Mouse (Mus musculus) embryo, embryonic 9.5 days (tissue): ENCODE measurements at regions not wholly inside any gene's neighbourhood (a gene's known extent, or its start where the extent isn't known, plus 50 kb on each side); places are given as distances from the start of the nearest gene placed in this dataset.
A peak's percentile ranks its signal among the peaks of the same experiment; 100 is the strongest.

Experiments used
- DNase-seq: peaks from one replicate; pipeline ENCODE4 v3.0.0-alpha.2; 2017; ENCODE audit errors: extremely low spot score

- DNase-seq, result no peak
Measured at GRCm38 (mm10) chr5:119944371-119944770, 111.9 kb downstream of the Tbx5 start.

GRCm38 (mm10) chr5:119948399-119948798, 115.9 kb downstream of the Tbx5 start:
- DNase-seq, result no peak

GRCm38 (mm10) chr5:119952085-119952484, 119.6 kb downstream of the Tbx5 start:
- DNase-seq, result no peak

GRCm38 (mm10) chr5:119953189-119953588, 120.7 kb downstream of the Tbx5 start:
- DNase-seq, result no peak

GRCm38 (mm10) chr5:119953811-119954566, 121.5 kb downstream of the Tbx5 start:
- DNase-seq, result no peak

GRCm38 (mm10) chr5:119958942-119959341, 126.5 kb downstream of the Tbx5 start:
- peak; percentile 36 for DNase-seq

GRCm38 (mm10) chr5:119964751-119965150, 132.3 kb downstream of the Tbx5 start:
- DNase-seq, result no peak

GRCm38 (mm10) chr5:119971286-119971685, 138.8 kb downstream of the Tbx5 start:
- no peak for DNase-seq

GRCm38 (mm10) chr5:119972802-119973437, 140.5 kb downstream of the Tbx5 start:
- peak; percentile 7 for DNase-seq

- DNase-seq, result peak; percentile 39
Measured at GRCm38 (mm10) chr5:119978096-119978715, 138.1 kb upstream of the Rbm19 start.

- DNase-seq, result no peak
Measured at GRCm38 (mm10) chr5:119981111-119981807, 135.0 kb upstream of the Rbm19 start.

GRCm38 (mm10) chr5:119984206-119984605, 132.1 kb upstream of the Rbm19 start:
- DNase-seq, result no peak

- DNase-seq, result no peak
Measured at GRCm38 (mm10) chr5:119992130-119992529, 124.1 kb upstream of the Rbm19 start.

- no peak for DNase-seq
Measured at GRCm38 (mm10) chr5:119995726-119996125, 120.5 kb upstream of the Rbm19 start.

- DNase-seq, result no peak
Measured at GRCm38 (mm10) chr5:120005696-120006469, 110.4 kb upstream of the Rbm19 start.

GRCm38 (mm10) chr5:120007738-120008137, 108.5 kb upstream of the Rbm19 start:
- no peak for DNase-seq

- DNase-seq, result no peak
Measured at GRCm38 (mm10) chr5:120008306-120008705, 108.0 kb upstream of the Rbm19 start.

GRCm38 (mm10) chr5:120015417-120015816, 100.8 kb upstream of the Rbm19 start:
- no peak for DNase-seq

GRCm38 (mm10) chr5:120018126-120018525, 98.1 kb upstream of the Rbm19 start:
- no peak for DNase-seq

GRCm38 (mm10) chr5:120020748-120021147, 95.5 kb upstream of the Rbm19 start:
- DNase-seq, result no peak

GRCm38 (mm10) chr5:120022276-120022675, 94.0 kb upstream of the Rbm19 start:
- no peak for DNase-seq
